Mouse (Mus musculus) cerebellum, postnatal 36 days (tissue): Measurements from ENCODE around the gene Gfpt2.

ENCODE experiments used
- DNase-seq, 2 experiments: peaks; one replicate each; pipeline ENCODE4 v3.0.0; 2021 to 2022; ENCODE audit warnings: mixed read lengths in 2 of 2

The Gfpt2 gene

GRCm38 (mm10) chr11:49841886-49842285 is 47.9 kb downstream of the Gfpt2 start:
- DNase-seq, result no peak

- DNase-seq, result no peak
Measured at GRCm38 (mm10) chr11:49842718-49843117, 48.7 kb downstream of the Gfpt2 start.

- no peak for DNase-seq
Measured at GRCm38 (mm10) chr11:49844311-49844710, 50.3 kb downstream of the Gfpt2 start.

GRCm38 (mm10) chr11:49844969-49845368 is 51.0 kb downstream of the Gfpt2 start:
- peak; percentile 74 to 75 for DNase-seq

- peak in 1 of 2 experiments; percentile 18 for DNase-seq
Measured at GRCm38 (mm10) chr11:49845958-49846357, 52.0 kb downstream of the Gfpt2 start.

GRCm38 (mm10) chr11:49846401-49847070 is 52.6 kb downstream of the Gfpt2 start, which contains the start of gene Mapk9:
Mapk9 (plus strand) TSS chr11:49846751.
- DNase-seq, result peak; percentile 98 to 99

- peak in 1 of 2 experiments; percentile 42 for DNase-seq
Measured at GRCm38 (mm10) chr11:49847071-49847810, 53.3 kb downstream of the Gfpt2 start.

- no peak for DNase-seq
Measured at GRCm38 (mm10) chr11:49847811-49848078, 53.8 kb downstream of the Gfpt2 start.

GRCm38 (mm10) chr11:49848080-49848815 is 54.3 kb downstream of the Gfpt2 start:
- DNase-seq, result peak in 1 of 2 experiments; percentile 21

GRCm38 (mm10) chr11:49850331-49850730 is 56.4 kb downstream of the Gfpt2 start:
- DNase-seq, result no peak

GRCm38 (mm10) chr11:49855144-49855543 is 61.2 kb downstream of the Gfpt2 start:
- no peak for DNase-seq

GRCm38 (mm10) chr11:49861139-49861538 is 67.2 kb downstream of the Gfpt2 start:
- no peak for DNase-seq

- DNase-seq, result no peak
Measured at GRCm38 (mm10) chr11:49863926-49864325, 69.9 kb downstream of the Gfpt2 start.

- no peak for DNase-seq
Measured at GRCm38 (mm10) chr11:49867320-49867719, 73.3 kb downstream of the Gfpt2 start.

GRCm38 (mm10) chr11:49869762-49870161 is 75.8 kb downstream of the Gfpt2 start:
- DNase-seq, result peak; percentile 59

- DNase-seq, result peak; percentile 42 to 57
Measured at GRCm38 (mm10) chr11:49871914-49872313, 77.9 kb downstream of the Gfpt2 start.

- no peak for DNase-seq
Measured at GRCm38 (mm10) chr11:49872779-49873178, 78.8 kb downstream of the Gfpt2 start.

- peak; percentile 56 to 59 for DNase-seq
Measured at GRCm38 (mm10) chr11:49876948-49877817, 83.2 kb downstream of the Gfpt2 start.

- DNase-seq, result no peak
Measured at GRCm38 (mm10) chr11:49879950-49880642, 86.1 kb downstream of the Gfpt2 start.

GRCm38 (mm10) chr11:49883394-49883793 is 89.4 kb downstream of the Gfpt2 start:
- no peak for DNase-seq
